Mouse (Mus musculus) gastrocnemius, postnatal 4 days (tissue): ENCODE measurements around the gene Vav3. TPM values are rescaled to one million over a fixed set of nuclear protein-coding genes. Genes with fewer than 3 reads are reported as not detected.

Experiments used
- DNase-seq, 2 experiments: peaks; one replicate each; pipeline ENCODE4 v3.0.0; 2021 to 2022; ENCODE audit warnings: low spot score in 2 of 2, mixed read lengths in 2 of 2
- total RNA-seq, 2 experiments: library from RNA; stranded (reverse); gene quantifications; 2 replicates each; pipeline ENCODE4 v1.2.3; 2021

The Vav3 gene
- total RNA-seq, 2 experiments from 2014 or later, result 11.5 to 12.1 TPM

- DNase-seq, result no peak
These were observed 233.2 kb downstream of the Vav3 start for GRCm38 (mm10) chr3:109573549-109574146.

DNA sequence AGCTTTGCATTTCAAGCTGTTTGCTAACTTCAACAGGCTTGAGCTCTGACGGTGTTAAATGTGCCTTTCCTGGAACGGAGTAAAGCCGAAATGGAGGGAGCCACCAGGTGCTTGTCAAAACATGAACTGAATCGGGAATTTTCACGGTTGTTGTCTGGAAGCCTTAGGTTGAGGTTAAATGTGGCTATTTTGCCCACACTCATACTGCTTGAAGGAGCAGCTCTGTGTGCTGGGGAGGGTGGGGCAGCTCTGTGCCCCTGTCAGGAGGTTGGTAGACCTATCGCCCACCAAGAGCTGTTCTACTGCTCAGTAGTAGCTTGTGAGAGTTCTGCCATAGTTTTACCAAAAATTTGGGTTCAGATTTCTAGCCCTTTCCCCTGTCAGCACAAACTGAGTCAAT is 233.7 kb downstream of the Vav3 start:
- no peak for DNase-seq

DNA sequence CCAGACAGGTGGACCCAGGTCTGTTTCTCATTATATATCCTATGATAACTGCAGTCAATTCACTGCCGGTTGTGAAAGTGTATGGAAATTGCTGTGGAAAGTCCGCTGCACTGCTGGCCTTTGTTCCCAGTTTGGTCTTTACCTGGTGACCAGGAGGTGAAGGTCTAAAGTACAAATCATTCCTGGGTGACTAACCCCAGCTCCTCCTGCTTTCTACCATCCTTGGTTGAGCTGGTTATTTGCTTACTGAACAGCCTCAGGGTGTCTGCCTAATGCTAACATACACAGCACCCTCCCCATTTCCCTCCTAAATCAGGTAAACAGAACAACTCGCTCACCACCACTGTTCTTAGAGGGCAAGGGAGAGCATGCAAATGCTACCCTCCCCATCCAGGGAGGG is 237.9 kb downstream of the Vav3 start:
- no peak for DNase-seq

DNA sequence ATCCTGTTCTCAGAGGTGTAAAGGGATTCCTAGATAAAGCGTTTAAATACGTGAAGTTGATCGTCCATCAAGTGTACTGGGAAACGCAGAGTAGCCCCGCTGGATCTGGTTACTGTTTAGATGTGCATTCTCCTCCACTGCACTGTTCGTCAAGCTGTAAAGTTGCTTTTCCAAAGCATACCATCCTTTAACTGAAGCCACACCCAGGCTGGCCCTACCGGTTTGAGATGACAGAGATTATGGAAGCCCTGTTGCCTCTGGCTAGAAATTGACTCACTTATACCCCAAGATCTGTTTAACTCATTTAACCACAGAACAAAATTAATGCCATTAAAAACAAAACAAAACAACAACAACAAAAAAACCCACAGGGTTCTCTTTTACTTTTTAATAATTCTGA is 238.5 kb downstream of the Vav3 start:
- no peak for DNase-seq

DNA sequence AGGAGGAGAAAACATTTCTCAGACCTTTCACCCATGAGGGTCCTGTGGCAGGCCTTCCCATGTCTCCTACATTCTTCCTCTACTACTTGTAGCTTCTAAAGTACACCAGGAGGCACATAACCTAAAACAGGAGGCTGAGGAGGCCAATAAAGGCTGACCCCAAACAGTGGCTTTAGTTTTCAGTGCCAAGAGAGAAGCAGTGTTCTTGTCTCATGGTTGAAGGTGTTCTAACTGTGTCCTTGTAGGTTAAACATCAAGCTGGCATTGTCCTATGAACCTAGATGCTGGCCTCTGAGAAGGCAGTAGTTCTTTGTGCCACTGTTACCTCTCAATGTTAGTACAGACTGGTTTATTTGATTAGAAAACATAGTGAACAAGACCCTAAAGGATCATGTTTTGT is 245.5 kb downstream of the Vav3 start:
- DNase-seq, result no peak

DNA sequence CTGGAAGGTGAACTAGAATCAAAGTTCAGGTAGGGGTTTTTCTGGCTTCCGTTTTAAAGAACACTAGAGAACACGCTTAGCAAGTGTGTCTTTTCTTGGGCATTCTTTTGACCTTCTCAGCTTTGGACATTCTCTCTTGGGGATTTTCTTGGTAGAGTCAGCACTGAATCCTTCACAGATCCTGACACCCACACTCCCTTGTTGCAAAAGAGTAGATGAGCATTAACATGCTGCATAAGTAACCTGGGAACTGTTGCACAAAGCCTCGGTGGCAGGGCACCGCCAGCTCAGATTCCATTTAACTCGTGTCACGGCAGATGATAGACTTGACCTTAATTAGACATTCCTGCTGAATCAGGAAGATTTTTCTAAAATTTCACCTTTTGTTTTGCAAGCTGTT is 252.5 kb downstream of the Vav3 start:
- no peak for DNase-seq

DNA sequence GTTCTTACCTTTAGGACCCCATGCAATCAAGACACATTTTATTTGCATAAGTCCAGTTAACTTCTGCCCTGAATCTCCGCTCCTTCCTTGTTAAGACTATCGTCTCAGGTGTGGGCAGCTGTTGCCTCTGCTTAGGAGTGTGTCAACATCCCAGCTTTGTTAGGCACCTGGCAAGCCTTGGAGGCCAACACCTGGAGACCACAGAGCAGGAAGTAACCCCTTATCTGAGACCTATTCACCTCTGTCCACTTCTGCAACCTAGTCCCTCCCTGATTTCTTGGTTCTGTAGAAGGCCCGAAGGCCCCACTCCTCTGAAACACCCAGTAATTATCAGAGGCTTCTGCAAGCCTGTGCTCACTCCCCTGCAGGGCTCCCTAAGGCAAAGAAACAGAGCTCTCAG is 255.6 kb downstream of the Vav3 start:
- DNase-seq, result no peak

DNA sequence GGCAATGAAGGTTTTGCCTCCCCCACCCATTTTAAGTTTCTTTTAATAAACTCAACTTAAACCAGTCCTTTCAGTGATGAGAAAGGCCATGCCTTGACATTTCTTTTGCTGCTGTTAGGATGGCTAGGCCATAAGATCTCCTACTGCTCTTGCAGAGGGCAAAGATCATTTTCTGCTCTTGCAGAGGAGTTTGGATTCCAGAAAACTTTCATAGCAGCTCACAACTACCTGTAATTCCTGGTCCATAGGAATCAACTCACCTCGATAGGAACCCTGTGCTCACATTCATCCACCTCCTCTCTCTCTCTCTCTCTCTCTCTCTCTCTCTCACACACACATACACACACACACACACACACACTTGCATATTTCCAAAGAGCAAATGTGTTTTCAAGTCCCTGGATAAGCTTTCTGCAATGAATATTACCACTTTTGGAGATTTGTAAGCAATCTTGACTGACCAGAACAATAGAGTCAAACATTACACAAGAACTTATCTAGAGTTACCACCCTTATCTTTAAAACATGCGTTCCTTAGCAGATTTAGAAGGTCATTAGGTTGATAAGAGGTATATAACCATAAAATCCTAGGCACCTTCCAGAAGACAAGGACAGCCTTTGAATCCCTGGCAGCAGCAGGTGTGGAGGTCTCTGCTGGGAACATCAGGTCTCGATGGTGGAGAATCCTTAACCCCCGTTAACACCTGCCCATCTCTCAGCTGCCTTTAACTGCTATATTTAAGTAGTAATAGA is 260.4 kb downstream of the Vav3 start:
- no peak for DNase-seq

GRCm38 (mm10) chr3:109602753-109603152 is 262.3 kb downstream of the Vav3 start:
- DNase-seq, result no peak

- no peak for DNase-seq
These were observed 265.7 kb downstream of the Vav3 start for GRCm38 (mm10) chr3:109606121-109606520.

DNA sequence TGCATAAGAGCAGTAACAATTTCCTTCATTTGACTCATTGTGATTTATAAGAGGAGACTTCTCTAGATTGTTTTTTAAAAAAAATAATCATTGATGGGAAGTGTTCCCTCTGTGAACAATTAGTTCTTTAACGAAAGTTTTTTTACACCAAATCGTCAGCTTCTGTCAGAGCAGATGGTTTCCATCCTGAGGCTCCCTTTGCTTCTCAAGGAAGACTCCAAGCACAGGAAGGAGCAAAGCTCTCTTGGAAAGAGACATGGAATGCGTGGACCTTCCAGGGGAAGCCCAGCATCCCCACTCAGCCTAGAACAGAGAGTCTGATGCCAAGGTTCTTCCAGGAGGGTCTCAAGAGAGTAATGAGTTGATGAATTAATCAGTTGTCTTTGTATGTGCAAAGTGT is 281.3 kb downstream of the Vav3 start:
- DNase-seq, result no peak

DNA sequence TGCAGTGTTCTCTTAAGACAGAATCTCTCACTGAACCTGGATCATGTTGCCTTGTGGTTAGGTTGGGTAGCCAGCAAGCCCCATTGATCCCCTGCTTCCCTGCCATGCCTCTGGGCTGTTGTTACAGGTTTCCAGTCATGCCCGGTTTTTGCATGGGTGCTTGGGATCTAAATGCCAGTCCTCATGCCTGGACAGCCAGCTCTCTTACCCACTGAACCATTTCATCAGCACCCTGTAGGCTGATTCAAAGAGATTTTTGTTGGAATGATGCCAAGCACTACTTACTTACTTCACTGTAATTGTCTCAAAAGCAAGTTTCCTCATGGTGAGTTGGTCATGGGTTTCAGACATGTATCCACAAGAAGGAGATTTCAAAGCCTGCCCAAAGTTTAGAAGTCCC is 281.9 kb downstream of the Vav3 start:
- no peak for DNase-seq

- DNase-seq, result no peak
These were observed 282.4 kb downstream of the Vav3 start for GRCm38 (mm10) chr3:109622816-109623215.

DNA sequence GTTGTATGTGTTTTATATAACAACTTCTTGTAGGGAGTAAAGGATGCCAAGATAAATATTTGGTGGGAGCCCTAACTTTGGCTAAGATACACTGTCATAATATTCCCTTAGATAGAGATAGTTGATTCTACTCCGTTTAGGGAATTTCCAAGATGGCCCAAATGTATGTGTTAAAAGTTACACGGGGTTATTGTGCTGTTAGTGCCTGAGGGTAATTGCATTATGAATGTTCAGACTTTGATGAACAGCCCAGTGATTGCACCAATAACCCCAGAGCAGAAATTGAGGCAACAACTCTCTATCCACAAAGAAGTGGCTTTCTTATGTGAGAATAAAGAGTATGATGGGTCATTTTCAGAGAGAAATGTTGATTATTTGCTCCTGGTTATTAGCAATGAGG is 283.3 kb downstream of the Vav3 start:
- no peak for DNase-seq

DNA sequence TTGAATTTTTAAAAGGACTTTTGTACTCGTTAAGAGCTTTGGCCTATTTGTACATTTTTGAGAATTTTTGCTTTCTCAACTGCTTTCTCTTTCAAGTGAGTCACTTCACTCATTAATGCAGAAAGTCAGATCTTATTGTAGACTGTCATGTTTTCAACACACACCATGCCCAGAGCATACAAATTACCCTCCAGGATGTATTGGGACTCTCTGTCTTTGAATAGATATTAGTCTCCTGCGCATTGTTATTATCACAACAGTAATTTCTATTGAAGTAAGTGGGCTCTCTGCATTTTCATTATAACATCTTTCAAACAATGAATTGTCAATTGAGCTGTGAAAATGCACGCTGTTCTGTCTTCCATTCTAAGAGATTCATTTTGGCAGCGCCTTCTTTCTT is 295.6 kb downstream of the Vav3 start:
- DNase-seq, result no peak

DNA sequence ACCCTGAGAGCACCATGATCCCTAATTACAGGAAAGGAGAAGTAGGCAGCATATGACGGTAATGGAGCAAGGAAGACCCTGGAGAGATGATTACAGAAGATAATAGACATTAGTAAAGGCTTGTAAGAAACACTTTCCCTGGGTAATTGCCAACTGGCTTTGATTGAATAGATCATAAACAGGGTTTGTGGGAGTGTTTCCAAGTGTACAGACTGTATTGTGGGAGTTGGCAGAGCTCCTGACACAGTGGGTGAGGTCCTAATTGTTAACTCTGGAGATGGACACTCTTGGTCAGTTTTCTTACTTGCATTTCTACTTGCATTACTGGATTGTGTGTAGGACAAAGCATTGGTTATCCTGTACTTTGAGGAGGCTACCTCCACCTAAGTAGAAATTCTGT is 298.9 kb downstream of the Vav3 start:
- no peak for DNase-seq

GRCm38 (mm10) chr3:109640796-109641195 is 300.3 kb downstream of the Vav3 start:
- DNase-seq, result no peak

DNA sequence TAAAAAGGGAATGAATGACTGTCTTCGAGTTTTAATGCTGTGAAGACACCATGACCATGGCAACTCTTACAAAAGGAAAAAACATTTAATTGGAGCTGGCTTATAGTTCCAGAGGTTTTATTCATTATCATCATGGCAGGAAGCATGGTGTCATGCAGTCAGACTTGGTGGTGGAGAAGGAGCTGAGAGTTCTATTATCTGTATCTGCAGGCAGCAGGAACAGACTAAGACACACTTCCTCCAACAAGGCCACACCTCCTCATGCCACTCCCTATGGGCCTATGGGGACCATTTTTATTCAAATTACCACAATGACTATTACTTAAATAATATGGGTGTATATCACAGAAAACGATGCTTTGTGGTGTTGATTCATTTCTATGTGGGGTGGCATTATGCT is 307.8 kb downstream of the Vav3 start:
- DNase-seq, result no peak

DNA sequence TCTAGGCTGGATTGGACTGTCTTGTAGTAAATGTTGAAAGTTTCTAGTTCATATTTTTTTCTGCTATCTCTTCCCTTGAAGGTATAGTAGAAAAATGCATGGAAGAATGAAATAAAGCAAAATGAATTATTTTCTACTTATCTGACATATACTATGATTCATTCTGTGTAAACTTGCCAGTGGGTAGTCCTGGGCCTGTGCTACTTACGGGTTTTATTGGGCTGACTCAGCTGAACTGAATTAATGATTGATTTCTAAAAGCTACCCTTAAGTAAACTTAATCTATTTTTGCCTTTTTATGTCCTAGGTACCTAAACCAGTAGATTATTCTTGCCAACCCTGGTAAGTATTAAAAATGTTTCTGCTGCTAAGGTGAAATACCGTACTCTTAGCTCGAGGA is 311.0 kb downstream of the Vav3 start:
- no peak for DNase-seq

DNA sequence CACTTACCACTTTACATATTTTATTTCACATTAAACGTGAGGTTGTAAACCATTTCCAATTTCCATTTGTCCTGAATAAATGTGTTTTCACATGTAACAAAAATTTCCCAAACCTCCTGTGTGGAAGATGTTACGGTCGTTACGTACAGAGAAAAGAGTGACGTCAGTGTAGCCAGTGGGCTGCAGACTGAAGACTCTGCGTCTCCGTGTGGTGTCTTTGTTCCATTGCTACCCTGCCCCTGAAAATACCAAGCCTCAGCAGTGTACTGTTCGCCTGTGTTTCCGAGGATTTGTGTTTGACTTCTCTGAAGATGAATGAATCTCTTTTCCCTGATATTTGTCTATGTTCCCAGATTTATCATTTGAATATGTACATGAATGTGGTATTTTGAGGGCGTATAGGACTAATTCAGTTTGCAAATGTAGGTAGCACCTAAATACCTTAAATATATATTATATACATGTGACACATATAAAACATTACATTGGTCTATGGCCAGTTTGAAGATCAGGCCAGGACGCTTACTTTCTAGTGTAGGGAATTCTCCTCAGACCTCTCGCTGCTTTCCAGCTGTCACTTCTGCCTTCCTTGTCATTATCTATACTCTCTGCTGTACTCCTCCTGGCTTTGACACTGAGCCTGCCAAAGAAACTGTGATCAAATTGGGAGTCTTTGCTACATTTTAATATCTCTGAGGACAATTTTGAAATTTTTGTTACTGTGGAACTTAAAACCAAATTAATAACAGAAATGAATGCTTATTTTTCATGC is 312.6 kb downstream of the Vav3 start:
- DNase-seq, result no peak

GRCm38 (mm10) chr3:109654386-109654785 is 313.9 kb downstream of the Vav3 start:
- DNase-seq, result no peak

DNA sequence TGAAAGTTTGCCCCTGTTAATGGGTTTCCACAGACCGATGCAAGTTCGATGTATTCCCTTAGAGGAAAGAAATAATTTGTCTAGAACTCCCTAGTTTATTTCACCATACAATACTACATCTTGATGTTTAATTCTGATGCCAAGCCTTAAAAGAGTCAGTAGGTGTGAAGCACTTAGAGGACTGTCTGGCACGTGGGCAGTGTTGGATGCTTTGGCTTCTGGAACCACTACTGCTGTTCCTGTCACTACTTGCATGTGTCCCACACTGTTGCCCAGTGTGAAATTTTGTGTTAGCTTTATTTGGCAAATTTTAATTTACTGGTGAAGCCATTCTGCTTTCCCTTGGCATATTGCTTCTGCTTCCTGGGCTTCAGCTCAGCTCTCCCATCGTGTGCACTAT is 331.3 kb downstream of the Vav3 start:
- DNase-seq, result no peak
